Mouse (Mus musculus): ENCODE results near the gene Gmpr2.

DNA sequence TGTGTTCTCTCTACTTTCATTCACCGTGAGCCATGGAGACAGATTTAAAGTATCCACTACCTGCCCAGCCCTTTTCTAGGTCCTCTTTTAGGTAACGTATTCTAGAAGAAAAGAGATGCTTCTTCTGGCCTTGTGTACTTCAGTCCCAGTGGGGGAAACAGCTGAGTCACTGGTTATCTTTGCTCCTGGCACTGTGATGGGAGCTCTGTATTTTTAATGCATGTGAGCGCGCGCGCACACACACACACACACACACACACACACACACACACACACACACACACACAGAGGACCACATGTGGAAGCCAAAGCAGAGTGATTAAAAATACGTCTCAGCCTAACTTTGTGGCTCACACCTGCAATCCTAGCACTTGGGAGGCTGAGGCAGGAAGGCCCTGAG, 51.7 kb downstream of the Gmpr2 start:
- TF ChIP-seq CTCF (IDR thresholded peaks at IDR 0.05; ENCODE audit: insufficient read depth, low read depth, low read length) (no peak), POLR2A (IDR thresholded peaks at IDR 0.05; ENCODE audit: insufficient read depth, low read depth, low read length) (no peak)
